Mouse (Mus musculus): Measurements from ENCODE around the gene Stau1. TPM values are rescaled to one million over a fixed set of nuclear protein-coding genes. Genes with fewer than 3 reads are reported as not detected.
A peak's percentile ranks its signal among the peaks of the same experiment; 100 is the strongest.
"Not testable (repeated sequence)": the region's sequence is repeated elsewhere in the genome, so short reads cannot be mapped to it uniquely, and the experiment has no call there.

Gene Stau1
- total RNA-seq (2021), result 10 to 100 TPM; 76.9 to 79.0 TPM
- long read RNA-seq, experiment 1, transcript Stau1-209 (4 exons, 774 nt), result major isoform, 33 of 62 reads
- long read RNA-seq, experiment 1, transcript Stau1-202 (12 exons, 3,569 nt), result minor isoform, 14 of 62 reads
- long read RNA-seq, experiment 1, transcript Stau1-204 (12 exons, 2,976 nt), result minor isoform, 9 of 62 reads
- long read RNA-seq, experiment 1, partial matches to known transcripts, result 4 of 62 reads
- long read RNA-seq, experiment 1, other reads (novel, unspliced or antisense), result 2 of 62 reads
- long read RNA-seq, experiment 2, transcript Stau1-202 (12 exons, 3,569 nt), result minor isoform, 22 of 108 reads
- long read RNA-seq, experiment 2, transcript Stau1-209 (4 exons, 774 nt), result major isoform, 34 of 108 reads
- long read RNA-seq, experiment 2, transcript Stau1-204 (12 exons, 2,976 nt), result minor isoform, 24 of 108 reads
- long read RNA-seq, experiment 2, partial matches to known transcripts, result 18 of 108 reads
- long read RNA-seq, experiment 2, other reads (novel, unspliced or antisense), result 9 of 108 reads

DNA sequence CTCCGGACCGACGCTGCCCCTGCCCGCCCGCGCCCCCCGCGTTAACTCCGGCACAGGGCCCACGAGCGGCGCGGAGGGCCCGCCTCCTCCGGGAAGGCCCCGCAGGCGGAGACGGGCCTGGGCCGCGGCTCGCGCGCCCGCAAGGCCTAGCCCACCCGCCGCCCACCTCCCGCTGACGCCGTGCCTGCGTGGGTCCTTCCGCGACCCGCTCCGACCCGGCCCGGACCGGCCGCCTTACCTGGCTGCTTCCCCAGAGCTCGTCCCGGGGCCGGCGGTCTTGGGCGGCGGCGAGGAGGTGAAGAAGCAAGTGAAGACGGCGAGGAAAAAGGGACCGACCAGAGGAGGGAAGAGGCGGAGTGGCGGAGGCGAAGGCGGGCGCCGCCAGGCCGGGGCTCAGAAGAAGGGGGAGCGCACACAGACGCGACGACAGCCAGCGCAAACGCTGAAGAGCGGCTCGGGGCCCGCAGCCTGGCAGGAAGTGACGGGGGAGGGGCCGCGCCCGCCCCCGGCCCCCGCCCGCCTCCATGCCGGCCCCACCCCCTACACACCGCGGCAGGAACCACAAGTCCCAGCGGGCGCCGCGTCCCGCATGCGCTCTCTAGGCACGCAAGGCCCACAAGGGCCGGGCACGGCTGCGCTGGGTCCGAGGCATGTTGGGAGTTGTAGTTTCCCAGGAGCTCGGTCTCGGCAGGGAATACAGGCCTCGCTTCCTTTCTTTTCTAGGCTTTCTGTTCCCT, at the start of gene Stau1:
Gene Stau1, minus strand, starts transcription at position 504 of the 737 bp plus-strand sequence.
- peak; percentile 74 to 89 for DNase-seq (ENCODE audit: low spot score in 2 of 2)

DNA sequence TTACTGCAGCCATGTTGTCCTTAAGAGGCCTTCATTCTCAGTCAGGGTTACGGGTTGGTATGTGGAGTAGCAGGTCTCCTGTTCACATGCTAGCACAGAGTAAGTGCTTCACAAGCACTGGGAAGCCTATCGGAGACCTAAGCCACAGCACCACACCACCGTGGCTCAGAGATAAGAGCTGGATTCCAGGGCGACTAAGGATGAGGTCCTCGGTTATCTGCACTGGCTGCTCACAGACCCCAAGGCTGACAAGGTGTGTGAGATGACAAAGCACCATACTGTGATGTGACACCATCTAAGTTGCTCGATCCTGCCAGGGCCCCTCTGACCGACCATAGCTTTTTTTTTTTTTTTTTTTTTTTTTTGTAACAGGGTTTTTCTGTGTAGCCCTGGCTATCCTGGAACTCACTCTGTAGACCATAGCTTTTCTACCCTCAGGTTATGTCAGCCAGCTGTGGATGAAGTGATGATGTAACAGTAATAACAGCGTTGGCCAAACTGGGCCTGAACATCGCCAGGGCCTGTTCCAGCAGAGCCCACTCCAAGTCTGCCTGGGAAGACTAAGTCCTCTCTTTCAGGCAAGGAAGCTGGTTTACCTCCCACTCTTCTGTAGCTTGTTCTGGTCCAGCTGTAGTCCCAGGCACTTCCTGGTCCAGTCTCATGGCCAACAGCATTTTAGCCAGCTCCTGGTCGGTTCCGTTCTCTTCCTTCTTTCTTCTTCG, 47.5 kb upstream of the Stau1 start:
- no peak for DNase-seq (ENCODE audit: low spot score in 2 of 2)

GRCm38 (mm10) chr2:167039386-167039785, 43.3 kb upstream of the Stau1 start:
- no peak for DNase-seq (ENCODE audit: low spot score in 2 of 2)

- DNase-seq (ENCODE audit: low spot score in 2 of 2), result no peak
Observed at GRCm38 (mm10) chr2:167038716-167039115, 42.6 kb upstream of the Stau1 start.

- no peak for DNase-seq (ENCODE audit: low spot score in 2 of 2)
Observed at GRCm38 (mm10) chr2:167038297-167038696, 42.2 kb upstream of the Stau1 start.

- no peak for DNase-seq (ENCODE audit: low spot score in 2 of 2)
Observed at GRCm38 (mm10) chr2:167037710-167038109, 41.6 kb upstream of the Stau1 start.

- DNase-seq (ENCODE audit: low spot score in 2 of 2), result no peak
Observed at GRCm38 (mm10) chr2:167030507-167030906, 34.4 kb upstream of the Stau1 start.

- DNase-seq (ENCODE audit: low spot score in 2 of 2), result no peak
Observed at GRCm38 (mm10) chr2:167028553-167028952, 32.5 kb upstream of the Stau1 start.

GRCm38 (mm10) chr2:167019396-167019795, 23.3 kb upstream of the Stau1 start:
- DNase-seq (ENCODE audit: low spot score in 2 of 2), result no peak

DNA sequence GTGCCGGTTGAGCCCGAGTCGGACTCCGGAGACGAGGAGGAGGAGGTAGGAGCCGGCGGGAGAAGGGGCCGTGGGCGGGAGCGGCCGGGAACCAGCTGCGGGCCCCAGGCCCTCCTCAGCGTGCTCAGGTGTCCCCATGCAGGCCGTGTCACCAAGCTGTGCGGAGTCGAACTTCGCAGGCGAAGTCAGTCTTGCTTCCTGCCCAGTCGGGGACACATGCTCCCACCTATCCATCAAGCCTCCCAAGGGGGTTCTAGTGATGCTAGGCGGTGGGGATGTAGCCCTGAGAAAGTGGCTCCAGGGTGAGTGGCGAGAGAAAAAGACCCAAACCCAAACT, 19.3 kb upstream of the Stau1 start:
- no peak for DNase-seq (ENCODE audit: low spot score in 2 of 2)

GRCm38 (mm10) chr2:167014702-167015381, 18.7 kb upstream of the Stau1 start, which contains the start of gene Ddx27:
TSS of gene Ddx27 (plus strand) at chr2:167015193.
- DNase-seq (ENCODE audit: low spot score in 2 of 2), result peak; percentile 84 to 87

GRCm38 (mm10) chr2:167010546-167010945, 14.4 kb upstream of the Stau1 start:
- no peak for DNase-seq (ENCODE audit: low spot score in 2 of 2)

- no peak for DNase-seq (ENCODE audit: low spot score in 2 of 2)
Observed at GRCm38 (mm10) chr2:167009483-167009882, 13.4 kb upstream of the Stau1 start.

GRCm38 (mm10) chr2:167007565-167007964, 11.5 kb upstream of the Stau1 start:
- DNase-seq (ENCODE audit: low spot score in 2 of 2), result not testable (repeated sequence)

GRCm38 (mm10) chr2:167007001-167007491, 10.9 kb upstream of the Stau1 start:
- no peak for DNase-seq (ENCODE audit: low spot score in 2 of 2)

GRCm38 (mm10) chr2:167006355-167006754, 10.3 kb upstream of the Stau1 start:
- no peak for DNase-seq (ENCODE audit: low spot score in 2 of 2)

DNA sequence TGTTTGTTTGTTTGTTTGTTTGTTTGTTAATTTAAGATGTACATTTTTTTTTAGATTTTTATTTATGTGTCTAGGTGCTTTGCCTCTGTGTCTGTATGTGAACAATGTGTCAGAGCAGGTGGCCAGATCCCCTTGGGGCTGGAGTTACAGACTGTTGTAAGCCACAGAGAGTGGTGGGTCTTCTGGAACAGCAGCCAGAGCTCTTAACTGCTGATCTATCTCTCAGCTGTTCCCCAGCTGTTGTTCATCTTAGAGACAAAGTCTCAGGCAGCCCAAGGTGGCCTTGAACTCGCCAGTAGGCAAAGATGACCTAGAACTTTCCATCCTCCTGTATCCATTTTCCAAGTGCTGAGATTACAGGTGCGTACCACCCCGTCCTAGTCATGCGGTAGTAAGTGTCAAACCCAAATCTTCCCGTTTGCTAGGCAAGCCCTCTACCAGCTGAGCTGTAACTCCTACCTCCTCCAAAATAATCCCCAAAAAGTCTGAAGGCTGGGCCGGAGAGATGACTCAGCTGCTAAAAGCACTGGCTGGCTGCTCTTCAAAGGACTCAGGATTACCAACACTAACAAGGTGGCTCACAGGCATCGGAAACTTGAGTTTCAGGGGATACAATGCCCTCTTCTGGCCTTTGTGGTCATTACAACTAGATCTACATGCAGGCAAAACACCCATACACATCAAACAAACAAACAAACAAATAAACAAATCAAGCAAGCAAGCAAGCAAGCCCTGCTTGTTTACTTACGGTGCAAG, 8.2 kb upstream of the Stau1 start:
- no peak for DNase-seq (ENCODE audit: low spot score in 2 of 2)

DNA sequence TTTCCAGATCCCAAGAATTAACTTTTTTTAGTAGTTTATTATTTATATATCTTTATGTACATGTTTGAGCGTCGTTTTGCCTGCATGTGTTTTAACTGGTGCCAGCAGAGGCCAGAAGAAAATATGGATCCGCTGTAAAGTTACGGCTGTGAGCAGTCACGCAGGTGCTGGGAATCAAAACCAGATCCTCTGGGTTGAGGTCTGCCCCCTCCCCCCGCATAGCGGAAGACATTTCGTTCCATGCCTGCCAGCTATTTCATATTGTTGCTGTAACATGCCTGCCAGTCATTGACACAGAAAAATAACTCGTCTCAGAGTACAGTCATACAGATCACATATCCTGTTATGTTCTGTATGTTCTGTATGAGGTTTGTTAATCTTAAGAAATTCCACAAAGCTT, 5.4 kb upstream of the Stau1 start:
- DNase-seq (ENCODE audit: low spot score in 2 of 2), result no peak

DNA sequence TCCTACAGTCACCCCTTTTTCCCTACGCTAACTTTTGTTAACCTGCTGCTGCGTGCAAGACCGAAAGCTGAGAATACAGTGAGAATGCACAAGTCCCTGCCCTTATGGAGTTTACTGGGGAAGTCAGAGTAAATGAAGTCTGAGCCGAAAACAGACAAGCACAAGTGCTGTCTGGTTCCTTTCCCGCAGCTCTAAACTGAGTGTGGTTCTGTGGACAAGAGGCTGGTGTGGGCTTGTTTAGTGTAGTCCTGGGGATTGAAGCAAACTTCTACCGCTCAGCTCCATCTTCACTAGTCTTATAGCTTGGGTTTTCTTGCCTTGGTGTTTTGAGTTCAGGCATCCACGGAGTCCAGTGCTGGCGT, 415 bp upstream of the Stau1 start:
- DNase-seq (ENCODE audit: low spot score in 2 of 2), result no peak

Data from adrenal gland, postnatal 4 days (tissue).